Mouse (Mus musculus) MEL (cell line): ENCODE measurements at regions not wholly inside any gene's neighbourhood (a gene's known extent, or its start where the extent isn't known, plus 50 kb on each side); places are given as distances from the start of the nearest gene placed in this dataset.
A peak's percentile ranks its signal among the peaks of the same experiment; 100 is the strongest.

Source experiments
- DNase-seq: peaks from one replicate; pipeline ENCODE4 v3.0.0; 2011; ENCODE audit warnings: low read depth, low spot score
- H3K27ac ChIP-seq: 2 replicates; pipeline ENCODE4 v1.5.1; 2012; ENCODE audit warnings: low read depth, mild to moderate bottlenecking, control low read depth, low read length, moderate library complexity; ENCODE audit not compliant: control insufficient read depth
- H3K27me3 ChIP-seq, 2 experiments: fragments of 150-350 bp in 1 of 2; sonication (generic) in 1 of 2; 2 replicates each; pipeline ENCODE4 v1.6.1; 2012; ENCODE audit warnings: low read length in 2 of 2, mild to moderate bottlenecking in 2 of 2, improper control_type of control experiment in 1 of 2, moderate library complexity in 1 of 2; ENCODE audit not compliant: insufficient read depth in 2 of 2, control insufficient read depth in 1 of 2
- H3K36me3 ChIP-seq, 2 experiments: 2 replicates each; pipeline ENCODE4 v1.6.1; 2012 to 2014; ENCODE audit warnings: low read length in 2 of 2, improper control_type of control experiment in 1 of 2, inconsistent platforms in 1 of 2, mild to moderate bottlenecking in 1 of 2; ENCODE audit not compliant: insufficient read depth in 2 of 2, control insufficient read depth in 1 of 2
- H3K4me1 ChIP-seq, 2 experiments: fragments of 150-350 bp in 1 of 2; sonication (generic) in 1 of 2; 2 replicates each; pipeline ENCODE4 v1.6.1; 2012; ENCODE audit warnings: low read length in 2 of 2, improper control_type of control experiment in 1 of 2, mild to moderate bottlenecking in 1 of 2; ENCODE audit not compliant: insufficient read depth in 2 of 2, control insufficient read depth in 1 of 2
- H3K4me3 ChIP-seq, 2 experiments: fragments of 150-350 bp in 1 of 2; sonication (generic) in 1 of 2; 2 replicates each; pipeline ENCODE4 v1.5.1; 2012; ENCODE audit warnings: low read depth in 2 of 2, low read length in 2 of 2, mild to moderate bottlenecking in 2 of 2, moderate library complexity in 2 of 2, control low read depth in 1 of 2, improper control_type of control experiment in 1 of 2; ENCODE audit not compliant: control insufficient read depth in 1 of 2, insufficient read depth in 1 of 2
- H3K79me2 ChIP-seq: 2 replicates; pipeline ENCODE4 v1.6.1; 2012; ENCODE audit warnings: mild to moderate bottlenecking, low read length, moderate library complexity; ENCODE audit not compliant: control insufficient read depth, poor library complexity, insufficient read depth
- H3K9ac ChIP-seq: 2 replicates; pipeline ENCODE4 v1.6.1; 2012; ENCODE audit warnings: low read depth, mild to moderate bottlenecking, control low read depth, low read length, moderate library complexity; ENCODE audit not compliant: control insufficient read depth, poor library complexity, severe bottlenecking
- H3K9me3 ChIP-seq: fragments of 150-350 bp; sonication (generic); replicated peaks from 2 replicates; pipeline ENCODE4 v1.6.1; 2012; ENCODE audit warnings: mild to moderate bottlenecking, low read length, improper control_type of control experiment, moderate library complexity; ENCODE audit not compliant: insufficient read depth
- CHD1 ChIP-seq: IDR thresholded peaks from 2 replicates; pipeline ENCODE4 v1.6.1; 2012; ENCODE audit warnings: low read depth, mild to moderate bottlenecking, inconsistent platforms, low read length, improper control_type of control experiment
- CHD2 ChIP-seq: IDR thresholded peaks from 2 replicates; pipeline ENCODE4 v1.6.1; 2011; ENCODE audit warnings: low read length, improper control_type of control experiment
- CTCF ChIP-seq, 3 experiments: IDR thresholded peaks in 2 of 3; conservative IDR thresholded peaks in 1 of 3; 2 replicates each; pipeline ENCODE4 v1.5.1; 2011 to 2012; ENCODE audit warnings: low read length in 3 of 3, low read depth in 2 of 3, mild to moderate bottlenecking in 2 of 3, improper control_type of control experiment in 1 of 3, inconsistent platforms in 1 of 3, mixed read lengths in 1 of 3, moderate library complexity in 1 of 3; ENCODE audit not compliant: control insufficient read depth in 1 of 3, insufficient read depth in 1 of 3, poor library complexity in 1 of 3, severe bottlenecking in 1 of 3
- EP300 ChIP-seq, 2 experiments: IDR thresholded peaks; 2 replicates each; pipeline ENCODE4 v1.6.1; 2011; ENCODE audit warnings: improper control_type of control experiment in 2 of 2, low read length in 2 of 2, low read depth in 1 of 2, mild to moderate bottlenecking in 1 of 2
- ETS1 ChIP-seq: IDR thresholded peaks from 2 replicates; pipeline ENCODE4 v1.6.1; 2012; ENCODE audit warnings: low read depth, mild to moderate bottlenecking, inconsistent platforms, low read length, improper control_type of control experiment, moderate library complexity
- GATA1 ChIP-seq: IDR thresholded peaks from 2 replicates; pipeline ENCODE4 v1.6.1; 2011; ENCODE audit warnings: low read depth, low read length, improper control_type of control experiment
- HCFC1 ChIP-seq: IDR thresholded peaks from 2 replicates; pipeline ENCODE4 v1.6.1; 2012; ENCODE audit warnings: low read depth, mild to moderate bottlenecking, inconsistent platforms, low read length, improper control_type of control experiment, moderate library complexity
- KAT2A ChIP-seq: conservative IDR thresholded peaks from 2 replicates; pipeline ENCODE4 v1.6.1; 2012; ENCODE audit warnings: low read depth, low read length, improper control_type of control experiment, inconsistent platforms
- MAX ChIP-seq: IDR thresholded peaks from 2 replicates; pipeline ENCODE4 v1.6.1; 2011; ENCODE audit warnings: low read length, improper control_type of control experiment
- MXI1 ChIP-seq: IDR thresholded peaks from 2 replicates; pipeline ENCODE4 v1.6.1; 2011; ENCODE audit warnings: mild to moderate bottlenecking, low read depth, low read length, improper control_type of control experiment
- MYB ChIP-seq: IDR thresholded peaks from 2 replicates; pipeline ENCODE4 v1.6.1; 2011; ENCODE audit warnings: mild to moderate bottlenecking, low read depth, low read length, improper control_type of control experiment
- MYC ChIP-seq: IDR thresholded peaks from 2 replicates; pipeline ENCODE4 v1.6.1; 2011; ENCODE audit warnings: low read depth, mild to moderate bottlenecking, low read length, improper control_type of control experiment, moderate library complexity
- NELFE ChIP-seq: IDR thresholded peaks from 2 replicates; pipeline ENCODE4 v1.6.1; 2011; ENCODE audit warnings: low read depth, low read length, improper control_type of control experiment
- POLR2A ChIP-seq, 2 experiments: IDR thresholded peaks; 2 replicates each; pipeline ENCODE4 v1.6.1; 2011 to 2012; ENCODE audit warnings: low read length in 2 of 2, mild to moderate bottlenecking in 2 of 2, control low read depth in 1 of 2, improper control_type of control experiment in 1 of 2, low read depth in 1 of 2, moderate library complexity in 1 of 2; ENCODE audit not compliant: control insufficient read depth in 1 of 2, insufficient read depth in 1 of 2, poor library complexity in 1 of 2
- RAD21 ChIP-seq: IDR thresholded peaks from 2 replicates; pipeline ENCODE4 v1.6.1; 2011; ENCODE audit warnings: mild to moderate bottlenecking, low read depth, low read length, improper control_type of control experiment
- SIN3A ChIP-seq: IDR thresholded peaks from 2 replicates; pipeline ENCODE4 v1.6.1; 2012; ENCODE audit warnings: low read length, improper control_type of control experiment, inconsistent platforms
- TAL1 ChIP-seq: IDR thresholded peaks from 2 replicates; pipeline ENCODE4 v1.6.1; 2012; ENCODE audit warnings: mild to moderate bottlenecking, inconsistent platforms, low read length, moderate library complexity, mixed read lengths
- TCF12 ChIP-seq: IDR thresholded peaks from 2 replicates; pipeline ENCODE4 v1.6.1; 2014; ENCODE audit warnings: low read depth, mild to moderate bottlenecking, inconsistent platforms, low read length, improper control_type of control experiment, moderate library complexity
- USF1 ChIP-seq: IDR thresholded peaks from 2 replicates; pipeline ENCODE4 v1.6.1; 2014; ENCODE audit warnings: low read depth, mild to moderate bottlenecking, inconsistent platforms, low read length, improper control_type of control experiment, moderate library complexity
- USF2 ChIP-seq, 2 experiments: IDR thresholded peaks; 2 replicates each; pipeline ENCODE4 v1.6.1; 2011 to 2012; ENCODE audit warnings: improper control_type of control experiment in 2 of 2, low read length in 2 of 2, borderline replicate concordance in 1 of 2, inconsistent platforms in 1 of 2, low read depth in 1 of 2, mild to moderate bottlenecking in 1 of 2; ENCODE audit not compliant: insufficient read depth in 1 of 2
- ZKSCAN1 ChIP-seq: IDR thresholded peaks from 2 replicates; pipeline ENCODE4 v1.6.1; 2012; ENCODE audit warnings: low read depth, mild to moderate bottlenecking, inconsistent platforms, low read length, improper control_type of control experiment, moderate library complexity
- ZNF384 ChIP-seq: IDR thresholded peaks from 2 replicates; pipeline ENCODE4 v1.6.1; 2012; ENCODE audit warnings: low read depth, mild to moderate bottlenecking, inconsistent platforms, low read length, improper control_type of control experiment

DNA sequence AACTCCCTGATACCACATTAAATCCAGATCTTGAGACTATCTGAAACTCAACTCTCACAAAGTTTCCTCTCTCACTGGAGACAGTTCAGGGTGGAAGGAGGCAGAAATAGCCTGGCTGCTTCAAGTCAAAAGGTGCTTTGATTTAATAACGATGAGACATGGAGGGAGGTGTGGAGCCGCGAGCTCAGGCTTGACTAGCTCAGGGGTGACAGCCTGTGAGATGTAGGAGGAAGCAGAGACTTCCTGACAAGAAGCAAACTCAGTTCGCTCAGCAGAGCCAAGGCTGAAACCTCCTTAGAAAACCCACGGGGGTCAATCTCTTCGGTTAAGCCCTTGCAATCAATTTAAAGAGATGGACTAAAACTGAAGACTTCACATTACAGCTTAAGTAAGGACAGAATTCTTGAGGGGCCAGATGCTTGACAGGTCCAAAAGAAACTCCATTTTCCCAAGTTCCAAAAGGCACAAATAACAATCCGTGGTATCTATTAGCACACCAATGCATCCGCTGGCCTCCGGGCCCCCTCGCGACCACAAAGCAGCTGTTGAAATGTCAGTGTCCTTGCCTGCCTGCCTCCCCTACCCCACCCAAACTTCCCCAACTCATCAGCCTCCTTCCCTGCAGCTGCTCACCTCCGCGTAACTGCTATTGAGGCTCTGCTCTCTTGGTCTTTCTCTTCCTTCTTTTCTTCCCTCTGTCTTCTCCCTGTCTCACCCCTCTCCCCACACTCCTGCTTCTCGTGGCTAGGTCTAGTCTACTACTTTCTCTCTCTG, 99.8 kb upstream of the Supt20 start:
- no peak for TF ChIP-seq MYC
- TF ChIP-seq EP300 (IDR thresholded peaks at IDR 0.05; ENCODE audit: low read depth in 1 of 2, low read length in 2 of 2): no peak
- TF ChIP-seq MXI1: no peak
- TF ChIP-seq CHD1: no peak
- TF ChIP-seq NELFE: no peak
- no peak for TF ChIP-seq TAL1
- TF ChIP-seq CHD2: no peak
- TF ChIP-seq POLR2A (IDR thresholded peaks at IDR 0.05; ENCODE audit: control insufficient read depth in 1 of 2, insufficient read depth in 1 of 2, low read depth in 1 of 2, low read length in 2 of 2, poor library complexity in 1 of 2): no peak
- TF ChIP-seq TCF12: no peak
- TF ChIP-seq MAX: no peak
- TF ChIP-seq HCFC1: no peak
- TF ChIP-seq KAT2A: no peak
- TF ChIP-seq GATA1: no peak
- TF ChIP-seq USF2 (IDR thresholded peaks at IDR 0.05; ENCODE audit: borderline replicate concordance in 1 of 2, insufficient read depth in 1 of 2, low read depth in 1 of 2, low read length in 2 of 2): no peak
- no peak for TF ChIP-seq RAD21
- no peak for TF ChIP-seq SIN3A
- no peak for TF ChIP-seq ZNF384
- no peak for TF ChIP-seq MYB
- no peak for TF ChIP-seq USF1
- TF ChIP-seq ETS1: no peak
- H3K9me3 ChIP-seq: no peaks in the 10 kb centered on the region
- no peaks in the 10 kb centered on the region for H3K79me2 ChIP-seq
- H3K27me3 ChIP-seq: no peaks in the 10 kb centered on the region
- DNase-seq: no peak
- no peak overlapping the region for H3K9ac ChIP-seq
- H3K4me1 ChIP-seq: no peaks in the 10 kb centered on the region
- H3K27ac ChIP-seq: no peak overlapping the region
- H3K4me3 ChIP-seq: no peak overlapping the region
- H3K36me3 ChIP-seq: no peaks in the 10 kb centered on the region

DNA sequence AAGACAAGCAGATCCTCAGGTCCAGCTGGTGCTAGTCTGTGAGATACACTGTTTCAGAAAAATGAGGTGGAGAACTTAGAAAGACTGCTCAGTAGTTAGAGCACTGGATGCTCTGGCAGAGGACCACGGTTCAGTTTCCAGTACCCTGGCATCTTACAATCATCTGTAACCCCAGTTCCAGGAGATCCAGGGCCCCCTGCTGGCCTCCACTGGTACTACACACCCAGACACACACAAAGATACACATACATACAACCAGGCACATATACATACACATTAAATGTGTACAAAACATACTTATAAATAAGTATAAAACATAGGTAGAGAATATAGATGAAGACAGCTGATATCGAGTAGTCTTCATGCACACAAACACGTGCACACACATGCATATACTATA, 97.4 kb upstream of the Supt20 start:
- no peaks in the 10 kb centered on the region for H3K79me2 ChIP-seq
- H3K4me1 ChIP-seq: no peaks in the 10 kb centered on the region
- peak; percentile 7 for DNase-seq
- no peak overlapping the region for H3K9ac ChIP-seq
- H3K27ac ChIP-seq: no peak overlapping the region
- no peak overlapping the region for H3K4me3 ChIP-seq
- no peaks in the 10 kb centered on the region for H3K27me3 ChIP-seq
- peak; percentile 23 to 49 (median 33); a peak in 5 of 6 replicates for TF ChIP-seq CTCF (IDR thresholded peaks at IDR 0.05 in 2 of 3, conservative IDR thresholded peaks at IDR 0.05 in 1 of 3; ENCODE audit: control insufficient read depth in 1 of 3, insufficient read depth in 1 of 3, low read depth in 2 of 3, low read length in 3 of 3, poor library complexity in 1 of 3, severe bottlenecking in 1 of 3)
- TF ChIP-seq SIN3A: no peak
- no peak for TF ChIP-seq ZKSCAN1
- H3K9me3 ChIP-seq: no peaks in the 10 kb centered on the region
- no peaks in the 10 kb centered on the region for H3K36me3 ChIP-seq
